Mouse (Mus musculus) spleen, adult 2 months (tissue): ENCODE results near the gene Wdr35. TPM values are rescaled to one million over a fixed set of nuclear protein-coding genes. Genes with fewer than 3 reads are reported as not detected.

Experiments
- DNase-seq, 2 experiments: peaks; one replicate each; pipeline versions ENCODE4 v3.0.0 to v3.0.0-alpha.2; 2012 to 2021; ENCODE audit warnings: low spot score in 2 of 2, low read depth in 1 of 2
- H3K27ac ChIP-seq: fragments of 200-500 bp; 2 replicates; pipeline ENCODE4 v1.5.1; 2012; ENCODE audit warnings: low read length, inconsistent platforms; ENCODE audit not compliant: insufficient read depth
- H3K27me3 ChIP-seq: fragments of 200-500 bp; 2 replicates; pipeline ENCODE4 v1.6.1; 2012; ENCODE audit warnings: mild to moderate bottlenecking, moderate library complexity, low read length, inconsistent platforms; ENCODE audit not compliant: control insufficient read depth, insufficient read depth
- H3K36me3 ChIP-seq: fragments of 200-500 bp; 2 replicates; pipeline ENCODE4 v1.6.1; 2012; ENCODE audit warnings: mild to moderate bottlenecking, low read length, inconsistent platforms; ENCODE audit not compliant: control insufficient read depth, insufficient read depth
- H3K4me1 ChIP-seq: fragments of 200-500 bp; 2 replicates; pipeline ENCODE4 v1.6.1; 2011; ENCODE audit warnings: inconsistent platforms; ENCODE audit not compliant: control insufficient read depth, insufficient read depth, insufficient read length
- H3K4me3 ChIP-seq: fragments of 200-500 bp; 2 replicates; pipeline ENCODE4 v1.5.1; 2011; ENCODE audit warnings: mild to moderate bottlenecking, inconsistent platforms; ENCODE audit not compliant: insufficient read depth, insufficient read length; ENCODE audit errors: extremely low read depth
- CTCF ChIP-seq: fragments of 200-500 bp; IDR thresholded peaks from 2 replicates; pipeline ENCODE4 v1.5.1; 2011; ENCODE audit warnings: mild to moderate bottlenecking, inconsistent platforms; ENCODE audit not compliant: insufficient read depth, insufficient read length, insufficient replicate concordance; ENCODE audit errors: extremely low read depth
- POLR2A ChIP-seq: fragments of 200-500 bp; IDR thresholded peaks from 2 replicates; pipeline ENCODE4 v1.6.1; 2011; ENCODE audit warnings: low read depth, low read length, inconsistent platforms
- WGBS: fragments of 180-500 bp; shearing (Covaris S2); methylation state at CpG from one replicate; pipeline ENCODE4 v1.1.7; 2018; 5-methylcytosine and 5-hydroxymethylcytosine counted together
- polyA plus RNA-seq: library from polyadenylated mRNA; depleted of rRNA; stranded (reverse); fragments of >200 nt; gene quantifications from 2 replicates; pipeline ENCODE4 v1.2.3, GENCODE M21; 2012

Wdr35 gene
- polyA plus RNA-seq, 1 experiment: 0.36 TPM

GRCm38 (mm10) chr12:8954161-8954561 is 19.5 kb upstream of the Wdr35 start:
- no peak overlapping the region for H3K27ac ChIP-seq
- no peak overlapping the region for H3K4me3 ChIP-seq
- H3K4me1 ChIP-seq: no peaks in the 10 kb centered on the region
- H3K27me3 ChIP-seq: no peaks in the 10 kb centered on the region
- H3K36me3 ChIP-seq: no peaks in the 10 kb centered on the region
- TF ChIP-seq CTCF (no peak), POLR2A (no peak)
- no peak for DNase-seq
- 89% methylated on average over 9 of the region's 9 CpGs for WGBS

DNA sequence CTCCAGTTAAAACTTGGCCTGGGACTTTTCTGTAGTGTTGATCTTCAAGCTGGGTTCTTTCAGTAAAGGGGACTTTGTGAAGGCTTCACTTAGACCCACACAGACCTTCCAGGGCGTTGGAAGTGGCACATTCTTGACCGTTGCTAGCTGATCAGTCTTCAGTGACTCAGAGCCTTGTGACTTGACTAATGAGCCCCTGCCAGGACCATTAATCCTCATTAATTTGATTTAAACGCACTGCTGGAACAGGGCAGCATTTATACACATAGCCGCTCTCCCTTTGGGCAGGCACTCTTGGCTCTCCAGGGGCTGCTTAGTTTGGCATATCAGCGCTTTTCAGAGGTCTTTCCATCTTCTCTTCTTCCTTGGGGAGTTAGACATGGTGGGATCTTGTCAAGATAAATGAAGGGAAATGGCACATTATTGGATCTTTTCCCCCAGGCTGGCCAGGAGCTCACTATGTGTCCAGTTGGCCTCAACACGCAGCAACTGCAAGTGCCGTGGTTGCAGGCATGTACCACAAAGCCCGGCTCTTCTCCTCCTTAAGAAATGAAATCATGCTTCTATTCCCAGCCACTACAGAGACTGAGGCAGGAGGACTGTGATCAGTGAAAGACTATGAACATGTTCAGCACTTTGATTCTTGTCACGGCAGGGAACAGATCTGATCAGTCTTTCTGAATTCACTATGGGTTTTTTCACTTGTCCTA is 11.9 kb upstream of the Wdr35 start:
- Histone ChIP-seq H3K36me3 (no peaks in the 10 kb centered on the region), H3K27ac (no peak overlapping the region), H3K4me3 (no peak overlapping the region), H3K27me3 (no peaks in the 10 kb centered on the region; the same call in 1 of the 2 replicates), H3K4me1 (no peaks in the 10 kb centered on the region)
- 85% methylated on average over 9 of the region's 9 CpGs for WGBS
- TF ChIP-seq CTCF: no peak
- no peak for TF ChIP-seq POLR2A
- no peak for DNase-seq

DNA sequence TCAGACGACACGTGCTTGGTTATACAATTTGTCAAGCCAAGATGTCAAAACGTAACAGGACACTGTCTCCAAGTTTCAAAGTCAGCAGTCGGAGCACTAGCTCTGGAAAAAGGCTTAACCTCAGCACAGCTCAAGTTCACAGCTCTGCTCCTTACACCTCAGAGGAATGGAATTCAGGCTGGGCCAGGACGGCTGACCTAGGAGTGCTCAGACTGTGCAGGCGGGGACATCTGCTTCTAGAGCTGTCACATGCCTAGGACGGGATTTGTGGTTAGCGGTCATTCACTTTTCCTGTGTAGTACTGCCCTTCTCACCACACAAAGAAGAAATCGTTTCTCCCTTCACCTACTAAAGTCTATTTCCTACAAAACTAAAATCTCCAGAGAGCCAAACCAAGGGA is 3.9 kb upstream of the Wdr35 start:
- H3K36me3 ChIP-seq: no peaks in the 10 kb centered on the region
- H3K4me1 ChIP-seq: no peaks in the 10 kb centered on the region
- no peak overlapping the region for H3K27ac ChIP-seq
- H3K27me3 ChIP-seq: no peaks in the 10 kb centered on the region; the same call in 1 of the 2 replicates
- 16% methylated on average over 9 of the region's 9 CpGs for WGBS
- no peak for TF ChIP-seq POLR2A
- H3K4me3 ChIP-seq: no peak overlapping the region
- no peak for DNase-seq

- H3K27ac ChIP-seq: no peak overlapping the region
- no peaks in the 10 kb centered on the region for H3K36me3 ChIP-seq
- TF ChIP-seq POLR2A: no peak
- TF ChIP-seq CTCF: no peak
- H3K4me3 ChIP-seq: no peak overlapping the region
- DNase-seq: no peak
- WGBS: 91% methylated on average over 3 of the region's 3 CpGs
- H3K27me3 ChIP-seq: no peaks in the 10 kb centered on the region
- H3K4me1 ChIP-seq: no peaks in the 10 kb centered on the region
Measured at GRCm38 (mm10) chr12:8975076-8975475, 1.4 kb downstream of the Wdr35 start.

DNA sequence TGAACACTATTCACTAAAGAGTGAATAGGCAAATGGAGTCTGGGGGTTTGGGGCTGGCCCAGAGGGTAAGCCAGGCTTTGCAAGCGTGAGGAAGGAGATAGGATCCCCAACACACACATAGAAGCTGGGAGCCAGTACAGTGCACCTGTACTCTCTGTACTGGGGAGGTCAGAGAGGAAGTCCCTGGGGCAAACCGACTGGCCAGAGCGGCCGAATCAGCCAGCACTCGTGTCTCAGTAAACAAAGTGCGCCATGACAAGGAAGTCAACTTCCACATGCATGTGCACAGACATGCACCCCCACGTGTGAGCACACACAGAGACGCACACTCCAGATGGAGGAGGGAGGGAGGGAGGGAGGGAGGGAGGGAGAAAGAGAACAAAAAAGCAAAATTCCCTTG is 19.5 kb downstream of the Wdr35 start:
- Histone ChIP-seq H3K4me1 (no peaks in the 10 kb centered on the region; the same call in 1 of the 2 replicates), H3K36me3 (no peaks in the 10 kb centered on the region), H3K4me3 (no peak overlapping the region), H3K27me3 (no peaks in the 10 kb centered on the region), H3K27ac (no peak overlapping the region)
- TF ChIP-seq POLR2A: no peak
- no peak for TF ChIP-seq CTCF
- WGBS: 53% methylated on average over 8 of the region's 8 CpGs
- no peak for DNase-seq

DNA sequence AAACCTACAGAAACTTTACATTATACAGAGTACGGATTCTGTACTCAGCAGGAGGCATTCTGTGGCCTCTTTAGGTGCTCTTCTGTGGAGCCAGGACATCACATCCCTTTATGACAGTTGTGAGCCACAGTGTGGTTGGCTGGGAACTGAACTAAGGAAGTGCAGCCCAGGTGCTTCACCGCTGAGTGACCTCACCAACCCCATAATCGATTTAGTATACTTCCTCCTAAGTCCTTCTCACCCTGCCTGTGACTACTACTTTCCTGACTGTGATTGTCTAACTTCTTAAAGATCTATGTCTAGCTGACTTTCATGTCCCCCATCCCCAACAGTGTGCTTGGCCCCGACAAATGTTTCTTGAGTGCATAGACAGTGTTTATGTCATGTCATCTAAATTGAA is 24.6 kb downstream of the Wdr35 start:
- 36% methylated on average over 4 of the region's 4 CpGs for WGBS
- H3K27me3 ChIP-seq: no peaks in the 10 kb centered on the region
- TF ChIP-seq CTCF: no peak
- TF ChIP-seq POLR2A: no peak
- H3K4me1 ChIP-seq: no peaks in the 10 kb centered on the region; the same call in 1 of the 2 replicates
- H3K4me3 ChIP-seq: no peak overlapping the region
- peak in 1 of 2 experiments; percentile 11 for DNase-seq
- H3K27ac ChIP-seq: no peak overlapping the region
- H3K36me3 ChIP-seq: no peaks in the 10 kb centered on the region

GRCm38 (mm10) chr12:9002038-9002648 is 28.5 kb downstream of the Wdr35 start:
- DNase-seq: peak; percentile 41 to 64
- Histone ChIP-seq H3K36me3 (no peaks in the 10 kb centered on the region), H3K27ac (no peak overlapping the region), H3K4me3 (no peak overlapping the region), H3K4me1 (no peaks in the 10 kb centered on the region), H3K27me3 (no peaks in the 10 kb centered on the region)
- TF ChIP-seq CTCF: peak; percentile 64; the same call in 1 of the 2 replicates
- TF ChIP-seq POLR2A: no peak
- WGBS: 16% methylated on average over 5 of the region's 5 CpGs
